Mouse (Mus musculus): ENCODE data around the gene Car15.

DNA sequence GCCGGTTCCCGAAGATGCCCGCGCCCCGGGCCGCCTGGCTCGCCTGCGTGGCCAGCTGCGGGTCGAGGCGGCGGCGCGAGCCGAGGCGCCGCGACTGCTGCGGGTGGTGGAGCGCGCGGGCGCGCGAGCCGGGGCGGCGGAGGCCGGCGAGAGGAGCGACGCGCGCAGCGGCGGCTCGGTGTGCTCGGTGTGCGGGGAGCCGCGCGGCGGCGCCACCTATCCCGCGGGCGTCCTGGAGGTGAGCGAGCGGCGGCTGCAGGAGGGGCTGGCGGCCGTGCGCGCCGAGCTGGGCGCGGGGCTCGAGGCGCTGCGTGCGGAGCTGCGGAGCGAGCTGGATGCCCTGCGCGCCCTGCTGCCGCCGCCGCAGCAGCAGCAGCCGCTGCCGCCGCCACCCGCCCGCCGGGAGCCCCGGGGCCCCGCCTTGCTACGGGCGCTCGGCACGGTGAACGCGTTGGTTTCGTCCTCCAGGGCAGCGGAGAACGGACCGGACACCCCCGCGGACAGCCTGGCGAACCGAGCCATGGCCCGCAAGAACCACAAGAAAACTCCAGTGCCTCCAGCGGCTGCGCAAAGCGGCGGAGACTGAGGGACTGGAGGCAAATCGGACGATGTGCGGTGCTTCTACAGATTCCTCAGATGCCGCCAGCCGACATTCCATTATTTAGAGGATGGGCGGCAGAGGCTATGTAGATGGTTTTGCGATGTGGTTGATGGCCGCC is 4.3 kb downstream of the Car15 start:
- no peak for TF ChIP-seq CTCF (IDR thresholded peaks at IDR 0.05; ENCODE audit: control insufficient read depth, insufficient read depth, insufficient replicate concordance, low read depth, low read length)
- TF ChIP-seq POLR2A (IDR thresholded peaks at IDR 0.05; ENCODE audit: control insufficient read depth, low read depth, low read length) = no peak
